Mouse (Mus musculus): ENCODE data around the gene Ltb. TPM values are rescaled to one million over a fixed set of nuclear protein-coding genes. Genes with fewer than 3 reads are reported as not detected.

Gene Ltb
- polyA plus RNA-seq, 1 experiment from 2014 or later, result 5.2 TPM

DNA sequence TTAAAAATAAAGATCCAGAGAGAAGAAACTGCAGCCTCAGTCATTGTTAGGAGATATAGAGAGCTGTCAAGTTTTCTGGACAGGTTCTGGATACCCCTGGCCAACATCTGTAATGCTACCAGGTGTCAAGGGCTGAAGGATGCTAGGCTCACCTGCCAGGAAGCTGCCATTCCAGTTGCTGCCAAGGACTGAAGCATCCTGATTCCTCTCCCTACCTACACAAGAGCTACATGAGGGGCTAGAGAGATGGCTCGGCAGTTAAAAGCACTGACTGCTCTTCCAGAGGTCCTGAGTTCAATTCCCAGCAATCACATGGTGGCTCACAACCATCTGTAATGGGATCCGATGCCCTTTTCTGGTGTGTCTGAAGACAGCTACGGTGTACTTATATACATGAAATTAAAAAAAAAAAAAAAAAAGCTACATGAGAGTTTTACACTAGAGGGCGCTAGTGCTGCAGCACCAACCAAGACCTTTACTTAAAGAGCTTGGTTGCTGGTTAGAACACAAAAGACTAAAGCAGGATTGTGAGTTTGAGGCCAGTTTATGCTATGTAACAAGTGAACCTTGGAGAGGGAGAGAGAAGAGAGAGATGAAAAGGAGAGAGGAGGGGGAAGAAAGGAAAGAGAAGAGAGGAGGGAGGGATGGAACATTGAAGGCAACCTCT, 25.6 kb upstream of the Ltb start:
- H3K4me1 ChIP-seq (replicated peaks), result peaks cover 7% of the 10 kb centered on the region
- no peak for ATAC-seq
- H3K4me3 ChIP-seq (replicated peaks), result no peak overlapping the region
- no peak overlapping the region for H3K4me2 ChIP-seq (replicated peaks)
- H3K9ac ChIP-seq, result no peak overlapping the region
- WGBS, result 25% methylated on average over 4 of the region's 4 CpGs
- H3K27me3 ChIP-seq (replicated peaks), result no peaks in the 10 kb centered on the region
- H3K36me3 ChIP-seq, result no peaks in the 10 kb centered on the region
- H3K27ac ChIP-seq, result no peak overlapping the region
- no peaks in the 10 kb centered on the region for H3K9me3 ChIP-seq

DNA sequence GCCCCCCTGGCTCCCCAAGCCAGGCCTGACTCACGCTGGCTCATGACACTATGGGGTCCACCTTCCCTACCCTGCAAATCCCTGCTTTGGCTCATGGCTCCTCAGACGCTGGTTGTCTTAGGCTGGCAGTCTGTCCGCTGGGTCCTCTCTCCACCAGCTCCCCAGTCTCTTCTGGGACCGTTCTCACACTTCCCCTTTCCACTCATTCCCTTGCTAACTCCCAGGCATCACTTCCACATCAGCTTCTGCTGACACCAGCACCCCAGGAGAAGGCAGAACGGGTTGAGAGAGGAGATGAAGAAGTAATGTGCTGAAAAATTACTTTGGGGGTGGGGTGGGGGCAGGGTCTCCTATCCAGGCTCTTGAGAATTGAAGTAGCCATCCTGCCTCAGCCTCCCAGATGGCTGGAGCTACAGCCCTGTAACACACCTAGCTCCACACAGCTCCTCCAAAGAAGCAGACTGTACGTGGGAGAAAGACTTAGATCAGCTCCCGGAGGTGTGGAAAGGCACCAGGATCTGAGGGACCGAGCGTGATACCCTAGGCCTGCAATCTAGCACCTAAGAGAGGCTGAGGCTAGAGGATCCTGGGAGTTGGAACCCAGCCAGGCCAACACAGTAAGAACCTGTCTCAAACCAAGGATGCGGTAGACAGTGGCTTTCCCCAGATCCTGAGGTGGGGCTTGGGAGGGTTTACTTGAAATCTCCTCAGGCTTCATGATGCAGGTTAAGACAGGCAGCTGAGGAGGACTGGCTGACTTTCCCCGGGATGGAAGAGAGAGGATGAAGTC, 21.6 kb upstream of the Ltb start:
- WGBS, result 67% methylated on average over 11 of the region's 11 CpGs
- no peak overlapping the region for H3K4me3 ChIP-seq (replicated peaks)
- no peaks in the 10 kb centered on the region for H3K9me3 ChIP-seq
- no peak overlapping the region for H3K9ac ChIP-seq
- H3K27ac ChIP-seq, result no peak overlapping the region
- no peak overlapping the region for H3K4me2 ChIP-seq (replicated peaks)
- ATAC-seq, result no peak
- 0 out of 2 replicates have a peak, but pooled peaks cover 2% of the 10 kb centered on the region for H3K4me1 ChIP-seq (replicated peaks)
- H3K27me3 ChIP-seq (replicated peaks), result no peaks in the 10 kb centered on the region
- no peaks in the 10 kb centered on the region for H3K36me3 ChIP-seq

DNA sequence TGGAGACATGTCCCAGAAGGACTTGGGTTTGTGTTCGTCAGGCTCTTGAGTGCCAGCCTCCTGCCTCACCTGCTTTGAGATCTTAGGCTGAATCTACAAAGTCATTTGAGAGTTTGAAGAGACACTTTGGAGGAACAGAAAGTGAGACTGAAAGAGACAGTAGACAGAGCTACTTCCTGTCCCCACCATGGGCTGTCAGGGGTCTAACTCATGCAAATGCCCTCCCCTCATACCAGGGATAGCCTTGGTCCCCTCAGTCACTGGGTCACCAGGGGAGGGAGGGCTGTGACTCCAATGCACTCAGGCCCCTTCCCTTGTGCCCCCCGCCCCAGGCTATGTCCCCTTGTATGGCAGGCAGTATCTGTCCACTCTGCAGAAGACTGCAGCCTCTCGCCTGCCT, 20.9 kb upstream of the Ltb start:
- Histone ChIP-seq H3K4me2 (replicated peaks) (no peak overlapping the region), H3K9ac (no peak overlapping the region), H3K36me3 (no peaks in the 10 kb centered on the region), H3K4me3 (replicated peaks) (no peak overlapping the region), H3K9me3 (no peaks in the 10 kb centered on the region), H3K27me3 (replicated peaks) (no peaks in the 10 kb centered on the region), H3K27ac (no peak overlapping the region), H3K4me1 (replicated peaks) (0 out of 2 replicates have a peak, but pooled peaks cover 2% of the 10 kb centered on the region)
- WGBS, result 77% methylated on average over 3 of the region's 3 CpGs
- no peak for ATAC-seq

DNA sequence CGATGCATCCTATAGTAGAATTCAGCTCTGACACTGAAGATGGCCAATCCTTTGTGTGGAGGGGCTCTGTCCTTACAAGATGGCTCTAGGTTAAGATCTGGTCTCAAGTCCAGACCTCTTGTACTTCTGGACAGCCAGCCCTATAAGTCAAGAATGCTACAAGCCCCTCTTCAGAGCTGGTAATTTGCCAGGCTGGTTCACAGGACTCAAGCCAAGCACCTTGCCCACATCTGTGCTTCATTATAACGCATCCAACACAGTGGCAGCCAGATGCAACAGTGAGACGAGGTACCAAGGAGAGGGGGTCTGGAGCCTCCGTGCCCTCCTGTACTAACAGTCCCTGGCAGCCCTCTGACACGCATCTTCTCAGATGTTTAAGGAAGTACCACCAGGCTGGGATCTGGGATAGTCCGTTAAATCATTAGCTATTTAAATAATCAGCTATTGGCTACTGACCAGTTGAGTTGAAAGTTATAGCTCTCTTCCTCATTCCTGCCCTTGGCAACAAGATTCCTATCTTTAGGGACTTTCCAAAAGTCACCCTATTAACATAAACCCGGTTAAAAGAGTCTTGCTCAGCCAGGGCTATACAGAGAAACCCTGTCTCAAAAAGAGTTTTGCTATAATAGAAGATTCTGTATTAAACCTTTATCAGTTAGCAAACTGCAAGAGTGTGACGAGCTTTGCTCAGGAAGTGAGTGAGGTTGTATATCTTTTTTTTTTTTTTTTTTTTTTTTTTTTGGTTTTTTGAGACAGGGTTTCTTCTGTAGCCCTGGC, 19.9 kb upstream of the Ltb start:
- H3K36me3 ChIP-seq, result no peaks in the 10 kb centered on the region
- no peak overlapping the region for H3K4me3 ChIP-seq (replicated peaks)
- no peak overlapping the region for H3K27ac ChIP-seq
- H3K27me3 ChIP-seq (replicated peaks), result no peaks in the 10 kb centered on the region
- no peak overlapping the region for H3K9ac ChIP-seq
- ATAC-seq, result no peak
- H3K9me3 ChIP-seq, result no peaks in the 10 kb centered on the region
- 0 out of 2 replicates have a peak, but pooled peaks cover 2% of the 10 kb centered on the region for H3K4me1 ChIP-seq (replicated peaks)
- no peak overlapping the region for H3K4me2 ChIP-seq (replicated peaks)
- 56% methylated on average over 8 of the region's 8 CpGs for WGBS

DNA sequence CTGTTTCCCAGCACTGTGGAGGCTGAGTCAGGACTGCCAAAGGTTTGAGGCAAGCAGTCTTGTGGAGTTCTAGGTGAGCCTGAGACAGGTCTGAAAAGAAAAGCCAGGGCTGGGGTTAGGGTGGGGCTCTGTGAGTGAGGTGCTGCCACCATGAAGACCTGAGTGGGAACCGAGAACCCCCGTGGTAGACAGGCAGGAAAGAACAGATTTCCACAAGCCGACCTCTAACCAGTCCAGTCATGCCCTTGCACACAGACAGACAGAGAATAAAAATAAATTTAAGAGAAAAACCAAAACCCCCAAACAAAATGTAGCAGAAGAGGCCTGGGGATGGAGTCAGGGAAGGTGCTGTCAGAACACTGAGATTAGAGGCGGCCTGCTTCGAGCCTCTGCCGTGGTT, 18.9 kb upstream of the Ltb start:
- WGBS, result 76% methylated on average over 6 of the region's 6 CpGs
- Histone ChIP-seq H3K27ac (no peak overlapping the region), H3K9me3 (no peaks in the 10 kb centered on the region), H3K4me1 (replicated peaks) (0 out of 2 replicates have a peak, but pooled peaks cover 2% of the 10 kb centered on the region), H3K9ac (no peak overlapping the region), H3K27me3 (replicated peaks) (no peaks in the 10 kb centered on the region), H3K4me3 (replicated peaks) (no peak overlapping the region), H3K4me2 (replicated peaks) (no peak overlapping the region), H3K36me3 (no peaks in the 10 kb centered on the region)
- ATAC-seq, result no peak

DNA sequence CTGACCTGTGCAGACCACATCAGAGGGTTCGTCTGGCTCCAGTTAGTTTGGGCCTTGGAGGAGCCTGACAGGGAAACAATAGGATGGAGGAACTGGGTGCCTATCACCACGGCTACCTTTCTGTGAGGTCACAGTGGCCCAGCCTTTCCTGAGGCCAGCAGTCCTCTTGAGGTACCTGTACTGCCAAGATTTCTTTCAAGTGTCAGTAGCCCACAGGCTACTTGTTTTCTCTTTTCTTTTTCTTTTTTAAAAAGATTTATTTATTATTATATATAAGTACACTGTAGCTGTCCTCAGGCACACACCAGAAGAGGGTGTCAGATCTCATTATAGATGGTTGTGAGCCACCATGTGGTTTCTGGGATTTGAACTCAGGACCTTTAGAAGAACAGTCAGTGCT, 18.3 kb upstream of the Ltb start, which contains the start of gene Aif1:
Gene Aif1 (minus strand): TSS at position 101 of the 400 bp plus-strand sequence.
- Histone ChIP-seq H3K4me3 (replicated peaks) (no peak within 1 kb of the TSS), H3K9me3 (no peaks in the 10 kb centered on the region), H3K27me3 (replicated peaks) (no peaks in the 10 kb centered on the region), H3K9ac (no peak within 1 kb of the TSS), H3K4me2 (replicated peaks) (no peak within 1 kb of the TSS), H3K36me3 (no peaks in the 10 kb centered on the region), H3K4me1 (replicated peaks) (0 out of 2 replicates have a peak, but pooled peaks cover 2% of the 10 kb centered on the region), H3K27ac (no peak within 1 kb of the TSS)
- 55% methylated on average over 2 of the region's 2 CpGs for WGBS
- no peak for ATAC-seq

DNA sequence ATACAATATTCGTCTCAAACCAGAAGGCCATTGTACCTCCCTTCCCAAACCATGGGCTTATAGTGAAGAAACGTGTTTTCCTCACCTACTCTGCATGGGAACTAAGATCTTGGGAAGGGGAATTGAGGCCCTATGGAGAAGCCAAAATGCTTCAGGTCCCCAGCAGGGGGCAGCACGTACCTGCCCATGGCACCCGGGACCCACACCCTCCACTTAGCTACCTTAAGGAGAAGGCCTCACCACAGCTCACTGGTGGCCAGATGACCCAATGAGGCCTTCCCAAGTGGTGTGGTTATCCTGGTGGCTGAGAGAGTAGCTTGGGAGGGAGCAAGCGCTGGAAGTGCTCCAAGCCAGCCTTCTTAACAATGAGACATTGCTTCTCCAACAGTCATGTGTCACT, 15.7 kb upstream of the Ltb start:
- Histone ChIP-seq H3K27ac (no peak overlapping the region), H3K9ac (no peak overlapping the region), H3K4me2 (replicated peaks) (no peak overlapping the region), H3K4me3 (replicated peaks) (no peak overlapping the region), H3K9me3 (no peaks in the 10 kb centered on the region), H3K4me1 (replicated peaks) (0 out of 2 replicates have a peak, but pooled peaks cover 2% of the 10 kb centered on the region), H3K36me3 (no peaks in the 10 kb centered on the region), H3K27me3 (replicated peaks) (no peaks in the 10 kb centered on the region)
- peak; percentile 83 for ATAC-seq
- 15% methylated on average over 5 of the region's 5 CpGs for WGBS

DNA sequence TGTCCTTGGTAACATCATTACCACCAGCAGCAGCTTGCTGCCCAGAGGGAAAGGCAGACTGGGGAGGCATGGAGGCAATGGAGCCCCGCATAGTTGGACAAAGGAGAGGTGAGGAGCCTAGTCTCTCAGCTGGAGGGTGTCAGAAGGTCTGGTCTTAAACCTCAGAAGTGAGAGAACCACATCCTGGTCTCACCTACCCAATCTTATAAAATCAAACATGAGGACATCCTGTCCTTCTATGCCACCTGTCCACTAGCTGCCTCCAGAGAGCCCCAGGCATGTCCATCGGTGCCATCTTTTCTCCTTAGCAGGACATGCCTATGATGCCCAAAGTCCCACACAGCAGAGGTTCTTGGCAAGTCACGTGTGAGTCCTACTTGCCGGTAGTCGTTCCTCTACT, 14.1 kb upstream of the Ltb start:
- no peak overlapping the region for H3K27ac ChIP-seq
- no peak overlapping the region for H3K4me3 ChIP-seq (replicated peaks)
- no peaks in the 10 kb centered on the region for H3K9me3 ChIP-seq
- no peaks in the 10 kb centered on the region for H3K27me3 ChIP-seq (replicated peaks)
- no peak for ATAC-seq
- WGBS, result 85% methylated on average over 5 of the region's 5 CpGs
- H3K4me1 ChIP-seq (replicated peaks), result no peaks in the 10 kb centered on the region
- H3K36me3 ChIP-seq, result no peaks in the 10 kb centered on the region
- H3K4me2 ChIP-seq (replicated peaks), result no peak overlapping the region
- H3K9ac ChIP-seq, result no peak overlapping the region

DNA sequence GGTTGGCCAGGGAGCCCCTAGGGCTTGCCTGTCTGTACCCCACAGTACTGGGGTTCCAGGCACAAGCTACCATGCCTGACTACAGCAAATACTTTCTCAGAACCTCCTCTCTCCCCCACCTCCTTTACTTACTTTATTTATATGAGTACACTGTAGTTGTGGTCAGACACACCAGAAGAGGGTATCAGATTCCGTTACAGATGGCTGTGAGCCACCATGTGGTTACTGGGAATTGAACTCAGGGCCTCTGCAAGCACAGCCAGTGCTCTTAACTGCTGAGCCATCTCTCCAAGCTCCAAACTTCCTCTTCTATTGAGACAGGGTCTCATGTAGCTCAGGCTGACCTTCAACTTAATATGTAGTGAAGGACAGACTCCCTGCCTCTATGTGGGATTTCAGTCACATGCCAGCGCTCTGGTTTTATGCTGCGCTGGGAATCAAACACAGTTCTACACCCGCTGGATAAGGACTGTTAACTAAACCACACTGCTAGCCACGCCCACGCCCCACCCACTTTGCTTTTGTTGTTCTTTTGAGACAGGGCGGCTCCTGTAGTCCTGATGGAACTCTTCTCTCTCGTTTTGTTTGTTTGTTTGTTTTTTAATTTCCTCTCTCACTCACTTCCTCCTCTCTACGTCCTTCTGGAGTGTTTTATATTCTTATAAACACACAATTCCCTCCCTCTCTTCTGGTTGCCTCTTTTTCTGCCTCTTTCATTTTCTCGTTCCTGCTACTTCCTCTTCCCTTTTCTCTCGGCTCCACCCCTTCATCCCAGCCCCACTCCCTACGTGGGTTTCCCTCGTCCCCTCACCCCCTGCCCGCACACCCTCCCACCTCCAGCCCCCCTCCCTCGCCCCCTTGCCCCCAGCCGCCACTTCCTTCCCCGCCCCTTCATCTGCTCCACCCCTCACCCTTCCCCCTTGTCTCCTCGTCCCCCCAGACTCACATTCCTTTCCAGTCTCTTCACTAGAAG, 8.3 kb upstream of the Ltb start:
- 0 out of 2 replicates have a peak, but pooled peaks cover 5% of the 10 kb centered on the region for H3K4me1 ChIP-seq (replicated peaks)
- no peaks in the 10 kb centered on the region for H3K9me3 ChIP-seq
- no peaks in the 10 kb centered on the region for H3K27me3 ChIP-seq (replicated peaks)
- ATAC-seq, result peak; percentile 70
- peak overlapping the region; percentile 39; the same call in 1 of the 2 replicates for H3K9ac ChIP-seq
- H3K36me3 ChIP-seq, result no peaks in the 10 kb centered on the region
- H3K4me3 ChIP-seq (replicated peaks), result peak overlapping the region; percentile 39
- H3K4me2 ChIP-seq (replicated peaks), result peak overlapping the region; percentile 65
- 3% methylated on average over 18 of the region's 18 CpGs for WGBS
- H3K27ac ChIP-seq, result peak overlapping the region; percentile 77

DNA sequence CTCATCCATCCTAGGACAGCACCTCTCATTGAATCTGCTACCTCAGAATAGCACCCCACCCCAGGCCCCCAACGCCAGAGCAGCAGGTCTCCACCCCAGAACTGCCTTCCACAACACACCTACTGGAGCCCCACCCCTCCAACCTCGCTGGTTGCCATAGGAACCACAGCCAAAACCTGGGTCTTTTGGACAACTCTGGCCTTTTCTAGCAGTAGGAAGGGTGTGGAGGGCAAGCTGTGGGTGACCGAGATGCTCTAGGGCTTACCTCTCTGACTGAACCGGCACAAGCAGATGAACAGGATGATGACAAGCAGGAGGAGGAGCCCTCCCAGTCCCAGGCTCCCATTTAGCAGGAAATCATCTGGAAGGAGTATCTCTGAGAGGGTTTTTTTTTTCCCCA, 7.6 kb upstream of the Ltb start:
- Histone ChIP-seq H3K4me2 (replicated peaks) (peak overlapping the region; percentile 65), H3K27me3 (replicated peaks) (no peaks in the 10 kb centered on the region), H3K27ac (peak overlapping the region; percentile 77), H3K4me1 (replicated peaks) (0 out of 2 replicates have a peak, but pooled peaks cover 5% of the 10 kb centered on the region), H3K9me3 (no peaks in the 10 kb centered on the region), H3K36me3 (no peaks in the 10 kb centered on the region), H3K9ac (0 out of 2 replicates have a peak overlapping the region, but pooled peaks have one; percentile 17), H3K4me3 (replicated peaks) (peak overlapping the region; percentile 39)
- ATAC-seq, result peak; percentile 32
- WGBS, result 1% methylated on average over 4 of the region's 4 CpGs

DNA sequence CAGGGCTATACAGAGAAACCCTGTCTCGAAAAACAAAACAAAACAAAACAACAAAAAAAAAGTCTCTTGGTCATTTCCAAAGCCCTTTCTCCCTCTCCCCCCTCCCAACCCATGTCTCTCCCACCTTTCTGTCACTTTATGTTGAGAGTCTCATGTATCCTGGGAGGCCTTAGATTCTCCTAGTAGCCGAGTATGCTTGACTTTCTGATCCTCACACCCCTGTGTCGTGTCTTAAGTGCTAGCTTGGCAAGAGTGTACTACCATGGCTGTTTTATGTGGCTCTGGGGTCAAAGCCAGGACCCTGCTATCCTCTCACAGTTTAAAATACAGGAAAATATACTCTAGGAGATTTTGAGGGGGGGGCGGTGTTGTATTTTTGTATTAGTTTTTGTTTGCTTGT, 6.9 kb upstream of the Ltb start:
- no peaks in the 10 kb centered on the region for H3K36me3 ChIP-seq
- 67% methylated on average over 4 of the region's 4 CpGs for WGBS
- H3K4me2 ChIP-seq (replicated peaks), result no peak overlapping the region
- H3K27me3 ChIP-seq (replicated peaks), result no peaks in the 10 kb centered on the region
- H3K9me3 ChIP-seq, result no peaks in the 10 kb centered on the region
- no peak overlapping the region for H3K9ac ChIP-seq
- peak overlapping the region; percentile 40; the same call in 1 of the 2 replicates for H3K27ac ChIP-seq
- no peak overlapping the region for H3K4me3 ChIP-seq (replicated peaks)
- ATAC-seq, result no peak
- 0 out of 2 replicates have a peak, but pooled peaks cover 5% of the 10 kb centered on the region for H3K4me1 ChIP-seq (replicated peaks)
